Mouse (Mus musculus): Measurements from ENCODE around the gene Abca15. TPM values are rescaled to one million over a fixed set of nuclear protein-coding genes. Genes with fewer than 3 reads are reported as not detected.

Gene Abca15
- polyA plus RNA-seq (2012): not detected in 2 replicates

GRCm38 (mm10) chr7:120328087-120328793, at the start of gene Abca15:
Gene Abca15, plus strand, starts transcription at chr7:120328670.

GRCm38 (mm10) chr7:120409447-120409846, 81.0 kb downstream of the Abca15 start, which contains the start of gene Abca16:
Gene Abca16, plus strand, starts transcription at chr7:120409647.

Other genes with a start within 250 kb of the Abca15 start
- gene Dnah3, start 233.4 kb upstream of the Abca15 start, polyA plus RNA-seq (2012): not detected in 2 replicates
- 8.5 and 8.6 TPM in 2 replicates for gene Tmem159, start 226.3 kb upstream of the Abca15 start, polyA plus RNA-seq (2012)
- gene Zp2, start 183.4 kb upstream of the Abca15 start, polyA plus RNA-seq (2012): not detected in 2 replicates
- gene Anks4b, start 154.8 kb upstream of the Abca15 start, polyA plus RNA-seq (2012): not detected in 2 replicates
- not detected in 2 replicates for gene Crym, start 126.6 kb upstream of the Abca15 start, polyA plus RNA-seq (2012)
- gene Abca14, start 124.7 kb upstream of the Abca15 start, polyA plus RNA-seq (2012): not detected in 2 replicates
- gene Abca16, start 81.0 kb downstream of the Abca15 start, polyA plus RNA-seq (2012): not detected in 2 replicates

Data from megakaryocyte-erythroid progenitor cell, adult 5 weeks (primary cell).